Mouse (Mus musculus) layer of hippocampus, postnatal 14 days (tissue): ENCODE measurements around the gene Omd. TPM values are rescaled to one million over a fixed set of nuclear protein-coding genes. Genes with fewer than 3 reads are reported as not detected.
"Not testable (repeated sequence)": the region's sequence is repeated elsewhere in the genome, so short reads cannot be mapped to it uniquely, and the experiment has no call there.

ENCODE experiments used
- DNase-seq, 2 experiments: peaks; one replicate each; pipeline ENCODE4 v3.0.0; 2021 to 2022; ENCODE audit warnings: low spot score in 2 of 2, mixed read lengths in 1 of 2
- long read RNA-seq, 2 experiments: library from polyadenylated mRNA; stranded (forward); transcript quantifications; one replicate each; pipeline ENCODE4 v2.0.0; 2021
- total RNA-seq, 2 experiments: library from RNA; stranded (reverse); gene quantifications; 2 replicates each; pipeline ENCODE4 v1.2.3; 2021

The Omd gene
- under 1 TPM; 0.36 to 0.69 TPM for total RNA-seq
- long read RNA-seq, experiment 1, result 0 reads
- long read RNA-seq, experiment 2, partial matches to known transcripts, result 0 of 1 reads
- long read RNA-seq, experiment 2, other reads (novel, unspliced or antisense), result 0 of 1 reads

DNA sequence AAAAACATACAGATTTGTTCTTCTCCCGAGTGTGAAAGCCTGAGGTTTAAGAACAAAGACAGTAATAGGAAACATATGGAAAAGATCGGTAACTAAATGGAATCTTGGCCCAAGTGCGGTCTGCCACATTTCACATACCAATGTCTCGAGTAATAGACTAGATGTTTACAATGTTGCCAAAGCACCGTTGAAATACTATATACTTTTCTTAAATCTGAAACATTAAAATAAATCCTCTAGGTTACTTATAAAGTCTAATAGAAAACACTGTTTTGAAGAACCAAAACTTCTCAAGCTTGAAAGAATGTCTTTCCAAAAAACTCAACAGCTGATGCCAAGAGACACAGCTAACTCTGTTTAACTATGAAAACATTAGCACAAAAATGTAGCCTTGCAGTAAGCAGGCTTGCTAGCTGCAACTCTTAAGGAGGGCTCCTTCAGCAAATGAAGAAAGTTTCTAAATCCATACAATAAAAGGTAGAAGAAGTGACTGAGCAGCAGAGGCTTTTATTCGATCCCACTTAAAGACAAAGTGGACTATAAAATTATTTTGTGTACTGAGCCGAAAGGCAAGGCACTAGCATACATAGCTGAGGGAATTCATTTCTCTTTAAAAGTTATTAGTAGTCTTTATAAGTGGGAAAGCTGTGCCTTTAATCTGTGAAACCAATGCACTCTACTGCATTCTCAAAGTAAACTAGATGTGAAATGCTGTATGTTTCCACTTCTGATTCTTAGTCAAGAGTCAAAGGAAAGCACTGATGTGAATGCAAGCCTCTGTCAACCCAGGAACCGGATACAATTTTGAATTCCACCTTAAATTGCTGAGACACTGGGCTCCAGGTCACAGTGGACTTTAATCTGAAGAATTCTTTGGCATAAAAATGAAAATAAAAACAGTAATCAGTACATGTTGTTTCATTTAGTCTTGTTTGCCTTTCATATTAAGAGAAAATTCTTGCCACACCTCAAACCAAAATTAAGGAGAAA is at the start of gene Omd:
Gene Omd (plus strand): TSS at position 922 of the 990 bp plus-strand sequence.
- no peak for DNase-seq

- no peak for DNase-seq
These were observed 45.3 kb upstream of the Omd start for GRCm38 (mm10) chr13:49536946-49537345.

DNA sequence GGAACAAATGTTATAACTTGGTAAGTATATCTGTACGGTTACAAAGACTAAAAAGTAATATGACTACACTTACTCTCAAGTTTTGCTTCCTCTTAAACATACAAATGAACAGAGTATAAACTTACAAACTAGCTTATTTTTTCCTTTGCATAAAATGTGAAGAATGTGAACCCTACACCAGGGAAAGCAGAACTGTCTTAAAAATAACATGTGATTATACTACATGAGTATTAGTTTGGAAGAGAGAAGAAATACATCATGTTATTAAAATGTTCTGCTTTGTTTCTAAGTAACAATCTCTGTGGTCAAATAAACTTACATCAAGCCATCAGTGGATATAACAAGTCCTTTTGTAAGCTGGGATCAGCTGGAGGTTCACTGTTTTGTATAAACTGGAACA is 43.6 kb upstream of the Omd start:
- DNase-seq, result no peak

DNA sequence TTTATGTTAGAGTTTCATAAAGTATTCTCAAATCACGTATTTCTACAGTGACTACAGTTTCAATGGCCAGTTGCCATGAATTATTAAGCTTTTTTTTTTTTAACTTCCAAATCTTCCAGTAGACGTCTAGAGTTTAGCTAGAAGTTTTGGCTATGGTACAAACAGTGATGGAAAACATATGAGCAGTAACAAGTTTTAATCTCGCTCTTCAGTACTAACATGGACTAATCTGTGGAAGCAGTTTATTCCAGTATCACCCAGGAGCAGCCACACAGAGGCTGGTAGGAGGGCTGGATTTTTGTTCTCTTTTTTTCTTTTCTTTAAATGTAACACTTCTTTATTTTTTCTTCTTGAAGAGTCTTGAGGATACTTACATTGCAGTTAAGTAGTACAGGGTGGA is 38.0 kb upstream of the Omd start, which contains the start of gene Aspn:
Gene Aspn (plus strand): TSS at position 165 of the 400 bp plus-strand sequence.
- DNase-seq, result no peak

GRCm38 (mm10) chr13:49545646-49546045 is 36.6 kb upstream of the Omd start:
- DNase-seq, result no peak

DNA sequence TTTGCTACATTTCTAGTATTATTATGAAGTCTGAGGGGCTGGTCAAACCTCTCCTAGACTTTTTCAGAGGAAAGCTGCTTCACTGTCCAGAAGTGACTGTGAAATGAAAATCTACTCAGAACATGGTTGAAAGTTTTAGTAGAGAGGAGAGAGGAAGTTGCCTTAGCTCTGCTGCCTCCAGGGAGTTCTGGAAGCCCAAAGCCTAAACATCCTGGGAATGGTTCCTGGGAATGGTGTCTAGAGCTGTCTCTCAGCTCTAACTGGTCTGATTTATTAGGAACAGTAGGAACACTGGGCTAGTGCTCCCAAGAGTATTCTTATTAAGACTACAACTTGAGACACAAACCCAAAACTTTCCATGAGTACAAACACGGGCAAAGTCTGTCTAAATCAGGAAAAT is 35.7 kb upstream of the Omd start:
- DNase-seq, result no peak

DNA sequence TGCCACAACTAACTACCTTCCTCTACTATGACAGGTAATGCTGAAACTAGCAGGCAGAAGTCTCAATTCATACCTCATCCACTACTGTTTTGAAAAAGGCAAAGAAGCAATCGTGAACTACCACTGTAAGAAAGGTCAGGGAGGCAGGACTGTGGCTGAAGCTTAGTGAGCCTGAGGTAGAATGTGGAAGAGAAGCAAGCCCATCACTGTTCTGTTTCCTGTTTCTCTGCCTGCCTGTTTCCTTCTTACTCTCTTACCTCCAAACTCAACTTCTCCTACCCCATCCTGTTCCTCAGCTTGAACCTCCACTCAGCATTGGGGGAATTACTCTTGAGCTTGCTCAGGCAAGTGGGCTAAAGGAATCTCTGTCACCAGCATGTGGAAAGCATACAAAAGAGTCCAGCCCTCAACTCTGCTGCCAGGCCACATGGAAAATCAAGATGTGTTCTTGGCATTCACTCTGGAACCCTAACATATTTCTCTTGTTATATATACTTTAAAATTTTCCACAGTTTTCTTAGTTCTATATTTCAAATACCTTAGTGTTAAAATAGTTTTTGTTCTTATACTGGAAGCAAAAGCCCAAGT is 34.6 kb upstream of the Omd start:
- no peak for DNase-seq

GRCm38 (mm10) chr13:49549616-49550015 is 32.6 kb upstream of the Omd start:
- no peak for DNase-seq

DNA sequence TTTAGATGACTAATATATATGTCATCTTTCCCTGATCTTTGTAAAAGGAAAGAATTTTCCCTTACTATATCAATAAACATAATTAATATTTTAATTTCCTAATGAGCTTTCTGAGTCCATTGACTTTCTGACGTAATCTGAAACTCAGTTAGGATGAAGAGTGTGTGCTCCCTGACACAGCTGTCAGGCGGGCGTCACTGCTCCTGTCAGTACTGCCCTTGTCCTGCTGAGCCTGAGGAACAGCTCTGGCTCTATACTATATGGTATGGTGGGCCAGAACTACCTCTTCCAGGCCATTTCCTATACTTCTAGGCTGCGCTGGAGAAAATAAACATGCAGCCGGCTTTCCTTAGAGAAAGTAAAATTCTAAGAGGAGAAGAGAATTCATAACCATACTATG is 27.7 kb upstream of the Omd start:
- DNase-seq, result no peak

DNA sequence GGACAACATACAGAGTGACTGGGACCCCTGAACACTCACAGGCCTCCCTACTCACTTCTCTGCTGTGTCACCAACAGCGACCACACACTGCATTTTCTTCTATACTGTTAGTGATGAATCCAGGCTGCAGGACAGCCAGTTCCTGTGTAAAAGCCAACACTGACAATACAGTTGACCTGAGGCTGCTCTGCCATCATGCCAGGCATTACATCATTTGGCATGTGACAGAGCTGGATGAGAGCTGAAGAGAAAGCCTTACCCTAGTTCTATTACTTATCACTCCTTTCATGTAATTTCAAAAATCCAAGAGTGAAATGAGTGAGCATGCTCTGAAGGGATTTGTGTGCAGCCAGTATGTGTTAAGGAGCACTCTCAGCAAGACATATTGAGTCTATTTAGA is 26.1 kb upstream of the Omd start:
- no peak for DNase-seq

DNA sequence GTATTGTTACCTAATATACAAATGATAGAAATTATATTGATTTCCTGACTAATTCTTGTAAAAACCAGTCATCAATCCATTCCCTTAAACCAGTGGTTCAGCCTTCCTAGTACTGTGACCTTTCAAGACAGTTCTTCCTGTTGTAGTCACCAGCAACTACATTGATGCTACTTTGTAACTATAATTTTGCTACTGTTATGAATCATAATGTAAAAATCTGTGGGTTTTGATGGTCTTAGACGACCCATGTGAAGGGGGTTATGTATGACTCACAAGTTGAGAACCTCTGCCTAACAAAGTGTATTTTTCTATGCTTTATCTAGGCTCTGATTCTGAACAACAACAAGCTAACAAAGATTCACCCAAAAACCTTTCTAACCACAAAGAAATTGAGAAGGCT is 25.3 kb upstream of the Omd start:
- DNase-seq, result no peak

GRCm38 (mm10) chr13:49559185-49559584 is 23.1 kb upstream of the Omd start:
- no peak for DNase-seq

- no peak for DNase-seq
These were observed 21.4 kb upstream of the Omd start for GRCm38 (mm10) chr13:49560886-49561285.

GRCm38 (mm10) chr13:49564347-49564746 is 17.9 kb upstream of the Omd start:
- no peak for DNase-seq

- no peak for DNase-seq
These were observed 11.9 kb upstream of the Omd start for GRCm38 (mm10) chr13:49570371-49570770.

DNA sequence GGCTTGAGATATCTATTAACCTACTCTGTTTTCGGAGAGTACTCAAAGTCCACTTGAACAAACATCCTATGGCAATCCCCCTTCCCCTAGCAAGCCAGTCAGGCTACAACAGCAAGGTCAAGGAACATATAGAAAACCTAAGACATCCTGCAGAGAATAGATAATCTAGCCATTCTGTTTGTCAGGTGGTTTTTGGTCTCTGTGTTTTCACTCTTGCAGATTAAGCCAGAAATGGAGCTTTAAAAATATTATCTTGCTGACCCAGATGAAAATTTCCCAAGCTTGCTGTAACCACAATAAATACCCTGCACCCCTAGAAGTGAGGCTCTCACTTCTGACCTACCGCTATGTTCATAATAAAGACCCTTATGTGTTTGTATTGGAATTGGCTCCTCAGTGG is 10.8 kb upstream of the Omd start:
- DNase-seq, result no peak

GRCm38 (mm10) chr13:49583859-49584258 is 1.6 kb downstream of the Omd start:
- no peak for DNase-seq

GRCm38 (mm10) chr13:49584307-49585005 is 2.2 kb downstream of the Omd start:
- DNase-seq, result no peak

GRCm38 (mm10) chr13:49586062-49586461 is 3.8 kb downstream of the Omd start:
- DNase-seq, result no peak

GRCm38 (mm10) chr13:49602541-49602940 is 20.3 kb downstream of the Omd start:
- not testable (repeated sequence) for DNase-seq

DNA sequence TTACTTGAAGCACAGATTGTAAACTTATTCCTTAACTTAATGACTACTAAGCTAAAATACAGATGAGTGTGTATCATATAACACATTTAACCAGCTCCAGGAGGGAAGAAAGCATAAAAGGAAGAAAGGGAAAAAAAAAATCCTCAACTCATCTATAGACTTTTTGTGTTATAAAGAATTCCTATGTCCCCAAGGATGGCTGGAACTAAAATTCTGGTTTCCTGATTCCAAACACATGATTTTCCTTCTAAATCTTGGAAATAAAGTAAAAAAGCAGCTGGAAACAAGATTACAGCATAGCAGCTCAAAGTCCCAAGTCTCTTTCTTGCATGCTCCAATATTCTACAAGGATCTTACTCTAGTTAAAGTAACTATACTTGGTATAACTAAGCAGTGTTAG is 21.3 kb downstream of the Omd start:
- no peak for DNase-seq

- peak in 1 of 2 experiments; percentile 36 for DNase-seq
These were observed 25.5 kb downstream of the Omd start, which contains the start of gene Ogn for GRCm38 (mm10) chr13:49607714-49608113. Gene Ogn, plus strand, starts transcription at chr13:49608046.
